Mouse (Mus musculus): ENCODE results near the gene Camkk2.

Gene Camkk2

GRCm38 (mm10) chr5:122695516-122695915, 83.7 kb downstream of the Camkk2 start:
- DNase-seq = no peak

- DNase-seq = no peak
Observed at GRCm38 (mm10) chr5:122693431-122694207, 85.6 kb downstream of the Camkk2 start.

GRCm38 (mm10) chr5:122690486-122690885, 88.7 kb downstream of the Camkk2 start:
- DNase-seq = no peak

DNA sequence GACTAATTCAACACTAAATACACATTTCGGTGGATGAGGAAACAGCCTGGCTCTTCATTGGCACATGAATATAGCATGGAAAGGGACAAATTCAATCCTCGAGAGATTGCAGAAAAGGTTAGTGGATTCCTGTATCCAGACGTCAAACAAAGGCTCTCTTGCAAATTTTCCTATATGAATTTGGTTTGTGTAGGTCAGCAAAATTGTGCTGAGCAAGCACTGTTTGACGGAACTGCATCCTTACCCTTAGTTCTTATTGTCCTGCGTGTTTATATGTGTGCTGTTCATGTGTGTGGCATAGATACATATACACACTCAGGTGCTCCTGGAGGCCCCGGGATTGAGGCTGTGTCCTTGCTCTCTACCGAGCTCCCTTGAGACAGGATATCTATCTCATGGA, 90.1 kb downstream of the Camkk2 start:
- DNase-seq = no peak

- DNase-seq = no peak
Observed at GRCm38 (mm10) chr5:122687391-122687790, 91.8 kb downstream of the Camkk2 start.

GRCm38 (mm10) chr5:122683926-122684325, 95.3 kb downstream of the Camkk2 start:
- DNase-seq = no peak

DNA sequence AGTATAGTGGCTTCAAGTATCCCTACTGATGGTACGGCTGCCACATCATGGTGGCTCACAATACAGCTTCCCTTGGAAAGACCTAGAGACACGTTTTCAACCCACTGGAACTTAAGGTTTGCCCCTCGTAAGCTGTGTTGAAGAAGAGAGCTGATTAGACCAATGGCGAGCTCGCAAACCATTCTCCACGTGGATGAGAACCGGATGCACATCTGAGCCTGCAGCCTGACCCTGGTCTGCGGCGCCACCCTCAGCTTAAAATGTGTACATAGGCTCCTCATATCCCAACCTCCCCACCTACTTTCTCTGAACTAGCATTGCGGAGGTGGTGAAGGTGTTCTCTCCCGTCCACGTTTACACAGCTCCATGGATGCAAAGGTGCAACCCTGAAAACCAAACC, 97.9 kb downstream of the Camkk2 start:
- DNase-seq = no peak

Data from right cerebral cortex, postnatal 14 days (tissue).